Mouse (Mus musculus): ENCODE data around the gene Ppp1r3c. TPM values are rescaled to one million over a fixed set of nuclear protein-coding genes. Genes with fewer than 3 reads are reported as not detected.

Gene Ppp1r3c
- polyA plus RNA-seq, 1 experiment from 2014 or later = 97.2 TPM

DNA sequence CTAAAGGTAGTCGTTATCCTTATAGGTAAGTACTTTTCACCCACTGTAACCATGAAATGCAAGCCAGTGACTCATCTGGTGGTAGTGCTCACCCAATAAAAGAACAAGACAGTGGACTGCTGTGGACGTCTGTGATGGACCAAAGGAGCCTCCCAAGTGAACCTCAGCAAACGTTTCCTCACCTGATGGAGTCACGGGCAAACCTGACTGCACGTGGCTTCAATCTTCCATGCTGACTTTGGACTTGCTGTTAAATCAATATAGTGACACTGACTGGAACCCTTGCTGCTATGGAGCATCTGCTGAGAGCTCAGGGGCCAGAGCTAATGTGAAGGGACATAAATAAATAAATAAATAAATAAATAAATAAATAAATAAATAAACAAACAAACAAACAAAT lies 44.5 kb downstream of the Ppp1r3c start:
- Histone ChIP-seq H3K27me3 (ENCODE audit: control insufficient read depth, insufficient read depth, low read depth, low read length) (no peaks in the 10 kb centered on the region), H3K27ac (ENCODE audit: low read length) (no peak overlapping the region), H3K9me3 (ENCODE audit: control insufficient read depth, low read length) (no peaks in the 10 kb centered on the region), H3K4me3 (ENCODE audit: low read length) (no peak overlapping the region), H3K36me3 (ENCODE audit: control insufficient read depth, insufficient read depth, low read length) (no peaks in the 10 kb centered on the region), H3K4me2 (ENCODE audit: low read depth, low read length) (no peak overlapping the region), H3K9ac (ENCODE audit: low read length) (no peak overlapping the region), H3K4me1 (replicated peaks; ENCODE audit: control insufficient read depth, insufficient read depth, low read length) (peaks cover 43% of the 10 kb centered on the region)
- ATAC-seq (ENCODE audit: low read depth) = no peak
- WGBS = 84% methylated on average over 5 of the region's 5 CpGs

DNA sequence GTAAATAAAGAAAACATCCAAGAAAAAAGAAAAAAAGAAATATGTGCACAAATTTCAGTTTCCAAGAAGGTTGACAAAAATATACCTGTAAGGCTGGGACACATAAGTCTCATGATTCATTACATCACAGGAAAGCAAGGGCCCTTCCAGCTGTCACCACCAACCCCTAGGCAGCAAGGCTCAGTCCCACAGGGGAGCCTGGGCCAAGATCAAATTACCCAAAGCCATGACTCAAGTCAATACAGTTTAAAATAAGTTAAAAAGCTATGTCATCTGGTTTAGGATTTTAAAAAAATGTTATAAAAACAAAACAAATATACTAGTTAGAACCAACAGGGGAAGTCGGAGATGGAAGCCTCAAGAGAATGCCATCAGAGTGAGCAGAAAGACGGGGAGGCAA lies 45.2 kb downstream of the Ppp1r3c start:
- Histone ChIP-seq H3K36me3 (ENCODE audit: control insufficient read depth, insufficient read depth, low read length) (no peaks in the 10 kb centered on the region), H3K27me3 (ENCODE audit: control insufficient read depth, insufficient read depth, low read depth, low read length) (no peaks in the 10 kb centered on the region), H3K9ac (ENCODE audit: low read length) (no peak overlapping the region), H3K4me2 (ENCODE audit: low read depth, low read length) (no peak overlapping the region), H3K4me3 (ENCODE audit: low read length) (no peak overlapping the region), H3K4me1 (replicated peaks; ENCODE audit: control insufficient read depth, insufficient read depth, low read length) (peaks cover 42% of the 10 kb centered on the region), H3K9me3 (ENCODE audit: control insufficient read depth, low read length) (no peaks in the 10 kb centered on the region), H3K27ac (ENCODE audit: low read length) (no peak overlapping the region)
- ATAC-seq (ENCODE audit: low read depth) = no peak
- WGBS = 88% methylated on average over 2 of the region's 2 CpGs

DNA sequence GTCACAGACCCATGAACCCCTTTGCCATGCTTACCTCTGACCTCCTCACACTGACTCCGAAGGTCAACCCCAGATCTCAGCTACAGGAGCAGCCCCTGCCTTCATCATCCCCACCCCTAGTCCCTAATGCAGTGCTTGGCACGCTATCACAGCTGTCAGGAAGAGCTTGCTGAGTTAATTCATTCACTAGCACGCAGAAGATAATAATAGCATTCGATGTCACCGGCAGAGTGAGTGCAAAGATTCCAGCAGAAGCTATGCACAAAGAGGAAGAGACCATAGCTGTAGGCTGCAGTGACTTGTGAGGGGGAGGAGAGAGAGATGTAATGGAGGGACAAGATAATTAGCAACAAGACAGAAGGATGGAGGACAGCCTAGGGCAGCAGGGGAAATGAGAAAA lies 47.2 kb downstream of the Ppp1r3c start:
- no peak overlapping the region; the same call in 1 of the 2 replicates for H3K4me2 ChIP-seq (ENCODE audit: low read depth, low read length)
- 37% methylated on average over 5 of the region's 5 CpGs for WGBS
- no peaks in the 10 kb centered on the region for H3K36me3 ChIP-seq (ENCODE audit: control insufficient read depth, insufficient read depth, low read length)
- no peaks in the 10 kb centered on the region for H3K9me3 ChIP-seq (ENCODE audit: control insufficient read depth, low read length)
- H3K4me1 ChIP-seq (replicated peaks; ENCODE audit: control insufficient read depth, insufficient read depth, low read length) = peaks cover 40% of the 10 kb centered on the region
- H3K27ac ChIP-seq (ENCODE audit: low read length) = peak overlapping the region; percentile 95
- H3K9ac ChIP-seq (ENCODE audit: low read length) = peak overlapping the region; percentile 2; the same call in 1 of the 2 replicates
- no peaks in the 10 kb centered on the region for H3K27me3 ChIP-seq (ENCODE audit: control insufficient read depth, insufficient read depth, low read depth, low read length)
- no peak overlapping the region for H3K4me3 ChIP-seq (ENCODE audit: low read length)
- peak; percentile 13 for ATAC-seq (ENCODE audit: low read depth)

DNA sequence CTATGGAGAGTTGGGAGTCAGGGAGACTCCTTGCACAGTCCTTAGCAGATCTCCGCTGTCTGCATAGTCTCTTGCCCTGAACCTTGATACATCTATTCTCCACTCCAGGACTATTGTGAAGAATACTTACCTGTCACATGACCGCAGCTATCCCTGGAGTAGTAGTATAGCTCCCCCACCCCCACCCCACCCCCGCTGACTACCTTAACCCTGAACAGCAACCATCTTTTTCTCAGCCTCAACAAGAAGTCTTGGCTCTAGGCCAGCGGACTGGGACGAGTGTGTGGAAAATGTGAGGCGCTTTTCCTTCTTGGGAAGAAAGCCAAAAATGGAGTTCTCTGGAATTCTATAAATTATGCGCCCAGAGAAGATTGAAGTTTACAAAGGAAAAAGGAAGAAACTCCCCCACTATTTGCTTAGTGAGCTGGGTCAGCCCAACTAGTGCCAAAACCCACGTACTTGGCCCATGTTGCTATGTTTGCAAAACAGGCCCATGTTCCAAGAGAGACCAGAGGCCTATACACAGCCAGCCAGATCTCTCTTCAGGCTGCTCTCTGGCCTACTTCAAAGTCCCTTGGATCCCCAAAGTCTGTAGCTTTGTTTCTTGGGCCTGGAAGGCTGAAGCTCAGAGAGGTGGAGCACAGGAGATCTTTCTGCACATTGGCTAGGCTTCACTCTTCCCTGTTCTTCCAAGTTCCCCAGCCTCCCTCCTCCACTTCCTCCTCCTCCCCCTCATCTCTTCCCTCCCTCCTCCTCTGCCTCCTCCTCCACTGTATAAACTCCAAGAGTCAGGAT lies 48.4 kb downstream of the Ppp1r3c start:
- 14% methylated on average over 8 of the region's 8 CpGs for WGBS
- H3K9ac ChIP-seq (ENCODE audit: low read length) = peak overlapping the region; percentile 34
- no peak overlapping the region for H3K4me3 ChIP-seq (ENCODE audit: low read length)

DNA sequence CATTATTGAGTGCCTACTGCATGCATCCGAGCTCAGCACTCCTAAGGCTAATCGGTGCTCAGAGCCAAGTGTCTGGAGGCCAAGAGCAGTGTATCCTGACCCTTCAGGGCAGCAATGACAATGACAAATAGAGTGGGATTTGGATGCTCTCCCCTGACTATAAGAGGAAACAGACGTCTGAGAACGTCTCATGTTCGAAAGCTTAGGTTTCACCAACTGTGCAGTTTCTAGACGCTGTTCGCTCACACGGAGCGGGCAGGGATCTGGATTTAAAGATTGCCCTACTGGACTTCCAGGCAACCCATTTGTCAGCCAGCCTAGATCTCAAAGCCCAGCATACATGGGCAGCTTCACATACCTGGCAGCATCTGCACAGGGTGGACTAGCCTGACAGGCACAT lies 49.4 kb downstream of the Ppp1r3c start:
- Histone ChIP-seq H3K9ac (ENCODE audit: low read length) (peak overlapping the region; percentile 34; the same call in 1 of the 2 replicates), H3K9me3 (ENCODE audit: control insufficient read depth, low read length) (no peaks in the 10 kb centered on the region), H3K4me1 (replicated peaks; ENCODE audit: control insufficient read depth, insufficient read depth, low read length) (peaks cover 37% of the 10 kb centered on the region), H3K27ac (ENCODE audit: low read length) (peak overlapping the region; percentile 95), H3K4me3 (ENCODE audit: low read length) (no peak overlapping the region), H3K4me2 (ENCODE audit: low read depth, low read length) (no peak overlapping the region), H3K27me3 (ENCODE audit: control insufficient read depth, insufficient read depth, low read depth, low read length) (no peaks in the 10 kb centered on the region), H3K36me3 (ENCODE audit: control insufficient read depth, insufficient read depth, low read length) (no peaks in the 10 kb centered on the region)
- 47% methylated on average over 9 of the region's 9 CpGs for WGBS
- ATAC-seq (ENCODE audit: low read depth) = peak; percentile 52

More for the DNA sequence above, 48.4 kb downstream of the Ppp1r3c start:
- H3K4me2 ChIP-seq (ENCODE audit: low read depth, low read length) = no peak overlapping the region
- peak; percentile 91 for ATAC-seq (ENCODE audit: low read depth)
- peak overlapping the region; percentile 95 for H3K27ac ChIP-seq (ENCODE audit: low read length)
- no peaks in the 10 kb centered on the region for H3K36me3 ChIP-seq (ENCODE audit: control insufficient read depth, insufficient read depth, low read length)
- peaks cover 37% of the 10 kb centered on the region for H3K4me1 ChIP-seq (replicated peaks; ENCODE audit: control insufficient read depth, insufficient read depth, low read length)
- no peaks in the 10 kb centered on the region for H3K9me3 ChIP-seq (ENCODE audit: control insufficient read depth, low read length)
- H3K27me3 ChIP-seq (ENCODE audit: control insufficient read depth, insufficient read depth, low read depth, low read length) = no peaks in the 10 kb centered on the region

DNA sequence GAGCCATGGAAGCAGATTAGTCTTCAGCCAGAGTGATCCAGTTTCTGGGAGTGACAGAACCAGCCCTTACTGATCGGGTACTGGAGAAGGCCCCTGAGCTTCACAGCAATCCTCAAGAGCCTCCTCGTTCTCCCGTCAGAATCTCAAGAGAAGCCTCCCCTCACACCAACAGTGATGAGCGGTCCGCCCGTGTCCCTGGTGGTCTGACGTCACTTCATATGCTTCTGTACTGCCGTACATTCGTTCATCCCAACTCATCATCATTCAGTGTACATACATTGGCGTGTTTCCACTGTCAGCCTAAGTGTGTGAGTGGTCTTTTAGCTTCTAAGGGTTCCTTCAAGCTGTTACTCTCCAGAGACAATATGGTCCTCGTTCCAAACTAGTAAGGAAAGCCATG lies 50.4 kb downstream of the Ppp1r3c start:
- Histone ChIP-seq H3K27me3 (ENCODE audit: control insufficient read depth, insufficient read depth, low read depth, low read length) (no peaks in the 10 kb centered on the region), H3K4me3 (ENCODE audit: low read length) (no peak overlapping the region), H3K36me3 (ENCODE audit: control insufficient read depth, insufficient read depth, low read length) (no peaks in the 10 kb centered on the region), H3K27ac (ENCODE audit: low read length) (peak overlapping the region; percentile 95), H3K4me1 (replicated peaks; ENCODE audit: control insufficient read depth, insufficient read depth, low read length) (peaks cover 43% of the 10 kb centered on the region), H3K4me2 (ENCODE audit: low read depth, low read length) (no peak overlapping the region), H3K9me3 (ENCODE audit: control insufficient read depth, low read length) (no peaks in the 10 kb centered on the region), H3K9ac (ENCODE audit: low read length) (no peak overlapping the region)
- peak; percentile 26; the same call in 1 of the 2 replicates for ATAC-seq (ENCODE audit: low read depth)
- WGBS = 52% methylated on average over 11 of the region's 11 CpGs

DNA sequence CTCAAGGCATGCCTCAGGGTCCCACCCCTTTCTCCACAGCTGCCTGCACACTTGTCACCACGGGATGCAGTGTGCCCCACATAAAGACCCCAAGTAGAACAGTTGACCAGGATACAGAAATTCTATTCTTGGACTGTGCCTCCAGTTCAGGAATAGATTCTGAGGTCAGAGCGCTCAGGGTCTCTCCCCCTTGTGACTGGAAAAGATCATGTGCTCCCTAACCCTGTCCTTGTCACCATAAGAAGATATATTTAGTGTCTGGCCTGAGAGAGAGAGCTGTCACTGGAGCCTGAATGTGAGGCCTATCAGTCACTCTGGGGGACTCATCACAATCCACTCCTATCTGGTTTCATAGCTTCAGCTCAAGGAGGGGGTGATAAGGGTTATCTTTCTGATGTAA lies 53.9 kb downstream of the Ppp1r3c start:
- H3K9ac ChIP-seq (ENCODE audit: low read length) = no peak overlapping the region
- no peaks in the 10 kb centered on the region for H3K27me3 ChIP-seq (ENCODE audit: control insufficient read depth, insufficient read depth, low read depth, low read length)
- H3K4me1 ChIP-seq (replicated peaks; ENCODE audit: control insufficient read depth, insufficient read depth, low read length) = peaks cover 44% of the 10 kb centered on the region
- H3K27ac ChIP-seq (ENCODE audit: low read length) = no peak overlapping the region
- H3K4me2 ChIP-seq (ENCODE audit: low read depth, low read length) = no peak overlapping the region
- no peaks in the 10 kb centered on the region for H3K36me3 ChIP-seq (ENCODE audit: control insufficient read depth, insufficient read depth, low read length)
- ATAC-seq (ENCODE audit: low read depth) = no peak
- WGBS = 63% methylated on average over 2 of the region's 2 CpGs
- no peak overlapping the region for H3K4me3 ChIP-seq (ENCODE audit: low read length)
- no peaks in the 10 kb centered on the region for H3K9me3 ChIP-seq (ENCODE audit: control insufficient read depth, low read length)

Other genes starting within 250 kb of the Ppp1r3c start
- 4.1 and 4.9 TPM in 2 replicates for gene Hectd2, start 182.0 kb downstream of the Ppp1r3c start, polyA plus RNA-seq (2015; fragmentation: Nextera tagmentation; extraction: Ambion mirVana)
- 24.3 and 31.5 TPM in 2 replicates for gene Tnks2, start 97.6 kb upstream of the Ppp1r3c start, polyA plus RNA-seq (2015; fragmentation: Nextera tagmentation; extraction: Ambion mirVana)
- 5.3 and 5.5 TPM in 2 replicates for gene Fgfbp3, start 183.0 kb upstream of the Ppp1r3c start, polyA plus RNA-seq (2015; fragmentation: Nextera tagmentation; extraction: Ambion mirVana)
- gene Btaf1, start 189.4 kb upstream of the Ppp1r3c start, polyA plus RNA-seq (2015; fragmentation: Nextera tagmentation; extraction: Ambion mirVana) = 9.4 and 10.4 TPM in 2 replicates